Mouse (Mus musculus) erythroblast, embryonic 14.5 days (primary cell): Measurements from ENCODE around the gene Frmd4a. TPM values are rescaled to one million over a fixed set of nuclear protein-coding genes. Genes with fewer than 3 reads are reported as not detected.

Experiments
- H3K27me3 ChIP-seq: 2 replicates; pipeline ENCODE4 v1.6.1; 2012; ENCODE audit warnings: inconsistent platforms; ENCODE audit not compliant: control insufficient read depth
- H3K36me3 ChIP-seq: 2 replicates; pipeline ENCODE4 v1.6.1; 2012; ENCODE audit warnings: mild to moderate bottlenecking, inconsistent platforms; ENCODE audit not compliant: control insufficient read depth
- H3K4me1 ChIP-seq: 2 replicates; pipeline ENCODE4 v1.6.1; 2012; ENCODE audit warnings: inconsistent platforms; ENCODE audit not compliant: control insufficient read depth
- H3K4me3 ChIP-seq: replicated peaks from 2 replicates; pipeline ENCODE3; 2012; ENCODE audit warnings: moderate library complexity, mild to moderate bottlenecking, inconsistent platforms
- H3K9me3 ChIP-seq: 2 replicates; pipeline ENCODE4 v1.6.1; 2012; ENCODE audit warnings: low read length, inconsistent platforms, mixed read lengths; ENCODE audit not compliant: control insufficient read depth
- GATA1 ChIP-seq: IDR thresholded peaks from 2 replicates; pipeline ENCODE4 v1.6.1; 2012; ENCODE audit warnings: low read length, inconsistent platforms, mixed read lengths
- TAL1 ChIP-seq: IDR thresholded peaks from 3 replicates; pipeline ENCODE4 v1.6.1; 2012; ENCODE audit warnings: low read length, inconsistent platforms, mixed read lengths
- polyA plus RNA-seq: library from polyadenylated mRNA; stranded (reverse); fragments of >175 nt; gene quantifications from 2 replicates; pipeline ENCODE4 v1.2.3, GENCODE M21; 2012

Frmd4a gene
- polyA plus RNA-seq, 1 experiment, result 5.0 TPM

GRCm38 (mm10) chr2:4154036-4154653 is 136.6 kb downstream of the Frmd4a start:
- Histone ChIP-seq H3K27me3 (peaks cover 13% of the 10 kb centered on the region), H3K9me3 (no peaks in the 10 kb centered on the region), H3K36me3 (no peaks in the 10 kb centered on the region), H3K4me3 (no peak overlapping the region), H3K4me1 (no peaks in the 10 kb centered on the region)
- TF ChIP-seq GATA1 (no peak), TAL1 (no peak)

GRCm38 (mm10) chr2:4154654-4155047 is 137.1 kb downstream of the Frmd4a start:
- TF ChIP-seq GATA1, result no peak
- TF ChIP-seq TAL1, result no peak

GRCm38 (mm10) chr2:4155406-4155805 is 137.9 kb downstream of the Frmd4a start:
- TF ChIP-seq GATA1 (no peak), TAL1 (no peak)
- Histone ChIP-seq H3K4me1 (no peaks in the 10 kb centered on the region), H3K27me3 (peaks cover 13% of the 10 kb centered on the region), H3K9me3 (no peaks in the 10 kb centered on the region), H3K4me3 (no peak overlapping the region), H3K36me3 (no peaks in the 10 kb centered on the region)

More at GRCm38 (mm10) chr2:4154654-4155047, 137.1 kb downstream of the Frmd4a start:
- Histone ChIP-seq H3K4me3 (no peak overlapping the region), H3K4me1 (no peaks in the 10 kb centered on the region), H3K36me3 (no peaks in the 10 kb centered on the region), H3K9me3 (no peaks in the 10 kb centered on the region), H3K27me3 (peaks cover 13% of the 10 kb centered on the region)

GRCm38 (mm10) chr2:4156511-4156910 is 139.0 kb downstream of the Frmd4a start:
- TF ChIP-seq TAL1, result no peak
- TF ChIP-seq GATA1, result no peak
- Histone ChIP-seq H3K4me1 (no peaks in the 10 kb centered on the region), H3K27me3 (peaks cover 13% of the 10 kb centered on the region), H3K4me3 (no peak overlapping the region), H3K9me3 (no peaks in the 10 kb centered on the region), H3K36me3 (no peaks in the 10 kb centered on the region)

GRCm38 (mm10) chr2:4157396-4157795 is 139.9 kb downstream of the Frmd4a start:
- Histone ChIP-seq H3K27me3 (peaks cover 13% of the 10 kb centered on the region), H3K36me3 (no peaks in the 10 kb centered on the region), H3K9me3 (no peaks in the 10 kb centered on the region), H3K4me3 (no peak overlapping the region), H3K4me1 (no peaks in the 10 kb centered on the region)
- TF ChIP-seq GATA1, result no peak
- TF ChIP-seq TAL1, result no peak

GRCm38 (mm10) chr2:4159574-4160203 is 142.2 kb downstream of the Frmd4a start:
- H3K9me3 ChIP-seq, result no peaks in the 10 kb centered on the region
- H3K4me3 ChIP-seq, result no peak overlapping the region
- no peak for TF ChIP-seq TAL1
- no peak for TF ChIP-seq GATA1
- H3K36me3 ChIP-seq, result no peaks in the 10 kb centered on the region
- no peaks in the 10 kb centered on the region for H3K4me1 ChIP-seq
- H3K27me3 ChIP-seq, result no peaks in the 10 kb centered on the region

GRCm38 (mm10) chr2:4166191-4166590 is 148.7 kb downstream of the Frmd4a start:
- Histone ChIP-seq H3K4me3 (no peak overlapping the region), H3K36me3 (no peaks in the 10 kb centered on the region), H3K9me3 (no peaks in the 10 kb centered on the region), H3K4me1 (no peaks in the 10 kb centered on the region), H3K27me3 (no peaks in the 10 kb centered on the region)
- TF ChIP-seq TAL1, result no peak
- no peak for TF ChIP-seq GATA1

GRCm38 (mm10) chr2:4167131-4167530 is 149.6 kb downstream of the Frmd4a start:
- TF ChIP-seq TAL1, result no peak
- TF ChIP-seq GATA1, result no peak
- H3K36me3 ChIP-seq, result no peaks in the 10 kb centered on the region
- H3K9me3 ChIP-seq, result no peaks in the 10 kb centered on the region
- H3K27me3 ChIP-seq, result no peaks in the 10 kb centered on the region
- no peaks in the 10 kb centered on the region for H3K4me1 ChIP-seq
- no peak overlapping the region for H3K4me3 ChIP-seq

- Histone ChIP-seq H3K36me3 (no peaks in the 10 kb centered on the region), H3K27me3 (no peaks in the 10 kb centered on the region), H3K9me3 (no peaks in the 10 kb centered on the region), H3K4me3 (no peak overlapping the region), H3K4me1 (no peaks in the 10 kb centered on the region)
- TF ChIP-seq TAL1 (no peak), GATA1 (no peak)
Measured at GRCm38 (mm10) chr2:4169726-4170125, 152.2 kb downstream of the Frmd4a start.
